Mouse (Mus musculus) kidney, adult 9 months (tissue): Measurements from ENCODE around the gene Mcm5.

Experiments
- DNase-seq: peaks from one replicate; pipeline ENCODE4 v3.0.0; 2022

Gene Mcm5

GRCm38 (mm10) chr8:75102956-75103355, 6.4 kb upstream of the Mcm5 start:
- no peak for DNase-seq

GRCm38 (mm10) chr8:75103376-75103878, 5.9 kb upstream of the Mcm5 start:
- no peak for DNase-seq

GRCm38 (mm10) chr8:75108527-75109235, 688 bp upstream of the Mcm5 start:
- peak; percentile 88 for DNase-seq

GRCm38 (mm10) chr8:75110093-75110492, 724 bp downstream of the Mcm5 start:
- no peak for DNase-seq

- no peak for DNase-seq
These were observed 9.1 kb downstream of the Mcm5 start for GRCm38 (mm10) chr8:75118505-75118904.

- no peak for DNase-seq
These were observed 9.9 kb downstream of the Mcm5 start for GRCm38 (mm10) chr8:75119287-75119686.

GRCm38 (mm10) chr8:75119747-75120146, 10.4 kb downstream of the Mcm5 start:
- DNase-seq = no peak

GRCm38 (mm10) chr8:75127406-75127805, 18.0 kb downstream of the Mcm5 start:
- DNase-seq = no peak

GRCm38 (mm10) chr8:75132485-75132884, 23.1 kb downstream of the Mcm5 start:
- peak; percentile 56 for DNase-seq

GRCm38 (mm10) chr8:75133399-75133798, 24.0 kb downstream of the Mcm5 start:
- no peak for DNase-seq

- DNase-seq = no peak
These were observed 25.4 kb downstream of the Mcm5 start for GRCm38 (mm10) chr8:75134603-75135391.

- no peak for DNase-seq
These were observed 26.4 kb downstream of the Mcm5 start for GRCm38 (mm10) chr8:75135756-75136155.

- DNase-seq = no peak
These were observed 26.9 kb downstream of the Mcm5 start for GRCm38 (mm10) chr8:75136256-75136655.

- no peak for DNase-seq
These were observed 28.2 kb downstream of the Mcm5 start for GRCm38 (mm10) chr8:75137536-75137935.

- peak; percentile 28 for DNase-seq
These were observed 41.7 kb downstream of the Mcm5 start for GRCm38 (mm10) chr8:75150911-75151610.

GRCm38 (mm10) chr8:75151743-75152142, 42.4 kb downstream of the Mcm5 start:
- DNase-seq = no peak

- DNase-seq = no peak
These were observed 43.2 kb downstream of the Mcm5 start for GRCm38 (mm10) chr8:75152505-75153082.

- no peak for DNase-seq
These were observed 45.6 kb downstream of the Mcm5 start for GRCm38 (mm10) chr8:75154855-75155478.

GRCm38 (mm10) chr8:75155740-75156322, 46.5 kb downstream of the Mcm5 start:
- no peak for DNase-seq

GRCm38 (mm10) chr8:75157471-75158230, 48.3 kb downstream of the Mcm5 start:
- DNase-seq = no peak

GRCm38 (mm10) chr8:75169363-75169762, 60.0 kb downstream of the Mcm5 start:
- no peak for DNase-seq
